Mouse (Mus musculus): ENCODE results near the gene Mrpl37. TPM values are rescaled to one million over a fixed set of nuclear protein-coding genes. Genes with fewer than 3 reads are reported as not detected.

The Mrpl37 gene
- total RNA-seq, 1 experiment: 60.1 TPM

GRCm38 (mm10) chr4:107091696-107092095 lies 25.0 kb upstream of the Mrpl37 start:
- H3K9ac ChIP-seq (ENCODE audit: insufficient read depth, low read depth, low read length, poor library complexity, severe bottlenecking): no peak overlapping the region

GRCm38 (mm10) chr4:107084858-107085257 lies 18.2 kb upstream of the Mrpl37 start:
- no peaks in the 10 kb centered on the region for H3K9me3 ChIP-seq (ENCODE audit: control insufficient read depth, insufficient read depth, low read depth, low read length)
- H3K27ac ChIP-seq (ENCODE audit: insufficient read depth, low read depth, low read length, poor library complexity, severe bottlenecking): no peak overlapping the region
- DNase-seq (ENCODE audit: low read depth, low spot score): no peak
- peaks cover 0 to 2% of the 10 kb centered on the region in 2 experiments; a peak in 1 of 4 replicates for H3K4me1 ChIP-seq (ENCODE audit: control insufficient read depth in 2 of 2, insufficient read depth in 2 of 2, low read length in 2 of 2, poor library complexity in 1 of 2)
- no peaks in the 10 kb centered on the region for H3K36me3 ChIP-seq (ENCODE audit: control insufficient read depth, insufficient read depth, low read length, poor library complexity, severe bottlenecking)
- no peak for TF ChIP-seq CHD2 (IDR thresholded peaks at IDR 0.05; ENCODE audit: low read depth, low read length)
- no peak for TF ChIP-seq HCFC1 (IDR thresholded peaks at IDR 0.05; ENCODE audit: borderline replicate concordance, insufficient read depth, low read length)
- TF ChIP-seq ZNF384 (IDR thresholded peaks at IDR 0.05; ENCODE audit: low read depth, low read length): no peak
- no peak for TF ChIP-seq MAFK (IDR thresholded peaks at IDR 0.05; ENCODE audit: insufficient read depth, low read depth, low read length)
- TF ChIP-seq ZC3H11A (IDR thresholded peaks at IDR 0.05; ENCODE audit: borderline replicate concordance, low read depth, low read length): no peak
- in situ Hi-C loops (cut with MboI; ENCODE audit: low sequenced_read_pairs in 2 of 2, unreplicated experiment in 2 of 2): no loop called here
- H3K4me3 ChIP-seq (ENCODE audit: insufficient read depth in 1 of 2, low read depth in 1 of 2, low read length in 2 of 2, poor library complexity in 1 of 2, severe bottlenecking in 1 of 2): no peak overlapping the region
- no peak overlapping the region for H3K9ac ChIP-seq (ENCODE audit: insufficient read depth, low read depth, low read length, poor library complexity, severe bottlenecking)

More at GRCm38 (mm10) chr4:107091696-107092095, 25.0 kb upstream of the Mrpl37 start:
- Histone ChIP-seq H3K27ac (ENCODE audit: insufficient read depth, low read depth, low read length, poor library complexity, severe bottlenecking) (no peak overlapping the region), H3K9me3 (ENCODE audit: control insufficient read depth, insufficient read depth, low read depth, low read length) (no peaks in the 10 kb centered on the region), H3K36me3 (ENCODE audit: control insufficient read depth, insufficient read depth, low read length, poor library complexity, severe bottlenecking) (no peaks in the 10 kb centered on the region), H3K4me1 (ENCODE audit: control insufficient read depth in 2 of 2, insufficient read depth in 2 of 2, low read length in 2 of 2, poor library complexity in 1 of 2) (peaks cover 0 to 12% of the 10 kb centered on the region in 2 experiments; a peak in 3 of 4 replicates), H3K4me3 (ENCODE audit: insufficient read depth in 1 of 2, low read depth in 1 of 2, low read length in 2 of 2, poor library complexity in 1 of 2, severe bottlenecking in 1 of 2) (no peak overlapping the region)
- TF ChIP-seq ZC3H11A (IDR thresholded peaks at IDR 0.05; ENCODE audit: borderline replicate concordance, low read depth, low read length) (no peak), MAFK (IDR thresholded peaks at IDR 0.05; ENCODE audit: insufficient read depth, low read depth, low read length) (no peak), HCFC1 (IDR thresholded peaks at IDR 0.05; ENCODE audit: borderline replicate concordance, insufficient read depth, low read length) (no peak), CHD2 (IDR thresholded peaks at IDR 0.05; ENCODE audit: low read depth, low read length) (no peak), ZNF384 (IDR thresholded peaks at IDR 0.05; ENCODE audit: low read depth, low read length) (no peak)
- no peak for DNase-seq (ENCODE audit: low read depth, low spot score)
- in situ Hi-C loops (cut with MboI; ENCODE audit: low sequenced_read_pairs in 2 of 2, unreplicated experiment in 2 of 2): no loop called here

- no peak for DNase-seq (ENCODE audit: low read depth, low spot score)
- no peak overlapping the region for H3K27ac ChIP-seq (ENCODE audit: insufficient read depth, low read depth, low read length, poor library complexity, severe bottlenecking)
- no peak overlapping the region for H3K4me3 ChIP-seq (ENCODE audit: insufficient read depth in 1 of 2, low read depth in 1 of 2, low read length in 2 of 2, poor library complexity in 1 of 2, severe bottlenecking in 1 of 2)
- TF ChIP-seq ZNF384 (IDR thresholded peaks at IDR 0.05; ENCODE audit: low read depth, low read length) (no peak), CHD2 (IDR thresholded peaks at IDR 0.05; ENCODE audit: low read depth, low read length) (no peak), HCFC1 (IDR thresholded peaks at IDR 0.05; ENCODE audit: borderline replicate concordance, insufficient read depth, low read length) (no peak), ZC3H11A (IDR thresholded peaks at IDR 0.05; ENCODE audit: borderline replicate concordance, low read depth, low read length) (no peak), MAFK (IDR thresholded peaks at IDR 0.05; ENCODE audit: insufficient read depth, low read depth, low read length) (no peak)
- in situ Hi-C loops (cut with MboI; ENCODE audit: low sequenced_read_pairs in 2 of 2, unreplicated experiment in 2 of 2): no loop called here
- no peaks in the 10 kb centered on the region for H3K36me3 ChIP-seq (ENCODE audit: control insufficient read depth, insufficient read depth, low read length, poor library complexity, severe bottlenecking)
- H3K4me1 ChIP-seq (ENCODE audit: control insufficient read depth in 2 of 2, insufficient read depth in 2 of 2, low read length in 2 of 2, poor library complexity in 1 of 2): peaks cover 0 to 2% of the 10 kb centered on the region in 2 experiments; a peak in 1 of 4 replicates
- H3K9ac ChIP-seq (ENCODE audit: insufficient read depth, low read depth, low read length, poor library complexity, severe bottlenecking): no peak overlapping the region
- no peaks in the 10 kb centered on the region for H3K9me3 ChIP-seq (ENCODE audit: control insufficient read depth, insufficient read depth, low read depth, low read length)
These were observed 17.7 kb upstream of the Mrpl37 start for GRCm38 (mm10) chr4:107084343-107084742.

- Histone ChIP-seq H3K9me3 (ENCODE audit: control insufficient read depth, insufficient read depth, low read depth, low read length) (no peaks in the 10 kb centered on the region), H3K36me3 (ENCODE audit: control insufficient read depth, insufficient read depth, low read length, poor library complexity, severe bottlenecking) (no peaks in the 10 kb centered on the region), H3K27ac (ENCODE audit: insufficient read depth, low read depth, low read length, poor library complexity, severe bottlenecking) (no peak overlapping the region), H3K4me1 (ENCODE audit: control insufficient read depth in 2 of 2, insufficient read depth in 2 of 2, low read length in 2 of 2, poor library complexity in 1 of 2) (peaks cover 0 to 2% of the 10 kb centered on the region in 2 experiments; a peak in 1 of 4 replicates), H3K4me3 (ENCODE audit: insufficient read depth in 1 of 2, low read depth in 1 of 2, low read length in 2 of 2, poor library complexity in 1 of 2, severe bottlenecking in 1 of 2) (no peak overlapping the region), H3K9ac (ENCODE audit: insufficient read depth, low read depth, low read length, poor library complexity, severe bottlenecking) (no peak overlapping the region)
- DNase-seq (ENCODE audit: low read depth, low spot score): no peak
- TF ChIP-seq ZC3H11A (IDR thresholded peaks at IDR 0.05; ENCODE audit: borderline replicate concordance, low read depth, low read length) (no peak), CHD2 (IDR thresholded peaks at IDR 0.05; ENCODE audit: low read depth, low read length) (no peak), ZNF384 (IDR thresholded peaks at IDR 0.05; ENCODE audit: low read depth, low read length) (no peak), HCFC1 (IDR thresholded peaks at IDR 0.05; ENCODE audit: borderline replicate concordance, insufficient read depth, low read length) (no peak), MAFK (IDR thresholded peaks at IDR 0.05; ENCODE audit: insufficient read depth, low read depth, low read length) (no peak)
- in situ Hi-C loops (cut with MboI; ENCODE audit: low sequenced_read_pairs in 2 of 2, unreplicated experiment in 2 of 2): no loop called here
These were observed 16.5 kb upstream of the Mrpl37 start for GRCm38 (mm10) chr4:107083126-107083525.
